Mouse (Mus musculus) adrenal gland, postnatal 14 days (tissue): ENCODE data around the gene Letmd1. TPM values are rescaled to one million over a fixed set of nuclear protein-coding genes. Genes with fewer than 3 reads are reported as not detected.
"Not testable (repeated sequence)": the region's sequence is repeated elsewhere in the genome, so short reads cannot be mapped to it uniquely, and the experiment has no call there.

ENCODE experiments used
- DNase-seq: peaks from one replicate; pipeline ENCODE4 v3.0.0; 2021; ENCODE audit warnings: mixed read lengths
- total RNA-seq: library from RNA; stranded (reverse); gene quantifications from 2 replicates; pipeline ENCODE4 v1.2.3, GENCODE M21; 2021

Letmd1 gene
- total RNA-seq, 1 experiment from 2014 or later, result 307 TPM

GRCm38 (mm10) chr15:100499506-100499905 lies 30.7 kb downstream of the Letmd1 start:
- DNase-seq, result not testable (repeated sequence)

- no peak for DNase-seq
Observed at GRCm38 (mm10) chr15:100508454-100509167, 39.8 kb downstream of the Letmd1 start.

GRCm38 (mm10) chr15:100510072-100510471 lies 41.2 kb downstream of the Letmd1 start:
- no peak for DNase-seq

GRCm38 (mm10) chr15:100513387-100513786 lies 44.6 kb downstream of the Letmd1 start:
- no peak for DNase-seq

GRCm38 (mm10) chr15:100515121-100515520 lies 46.3 kb downstream of the Letmd1 start:
- DNase-seq, result no peak

GRCm38 (mm10) chr15:100520306-100520705 lies 51.5 kb downstream of the Letmd1 start:
- DNase-seq, result no peak

- DNase-seq, result no peak
Observed at GRCm38 (mm10) chr15:100525405-100525804, 56.6 kb downstream of the Letmd1 start.

GRCm38 (mm10) chr15:100527900-100528299 lies 59.1 kb downstream of the Letmd1 start:
- DNase-seq, result no peak

Other genes starting within 250 kb of the Letmd1 start
- gene Atf1, start 241.2 kb upstream of the Letmd1 start, total RNA-seq, result 54.4 and 57.4 TPM in 2 replicates
- gene Tmprss12, start 188.2 kb upstream of the Letmd1 start, total RNA-seq, result not detected in 2 replicates
- gene Mettl7a1, start 164.9 kb upstream of the Letmd1 start, total RNA-seq, result 83.1 and 102 TPM in 2 replicates
- gene Mettl7a3, start 134.1 kb upstream of the Letmd1 start, total RNA-seq, result 0.26 TPM in 1 of 2 replicates, not detected in the other
- 0.68 and 0.78 TPM in 2 replicates for gene Methig1, start 115.9 kb upstream of the Letmd1 start, total RNA-seq
- gene Mettl7a2, start 115.8 kb upstream of the Letmd1 start, total RNA-seq, result 1.5 and 2.2 TPM in 2 replicates
- 0.83 TPM in 1 of 2 replicates, not detected in the other for gene Higd1c, start 104.5 kb upstream of the Letmd1 start, total RNA-seq
- gene Gm5475, start 46.9 kb upstream of the Letmd1 start, total RNA-seq, result 0.19 TPM in 2 replicates
- gene Slc11a2, start 44.0 kb upstream of the Letmd1 start, total RNA-seq, result 95.8 and 102 TPM in 2 replicates
- gene Csrnp2, start 26.5 kb downstream of the Letmd1 start, total RNA-seq, result 5.8 and 6.1 TPM in 2 replicates
- gene Tfcp2, start 83.0 kb downstream of the Letmd1 start, total RNA-seq, result 19.9 and 25.0 TPM in 2 replicates
- gene Pou6f1, start 131.0 kb downstream of the Letmd1 start, total RNA-seq, result 17.2 and 17.8 TPM in 2 replicates
- gene Dazap2, start 146.3 kb downstream of the Letmd1 start, total RNA-seq, result 208 and 209 TPM in 2 replicates
- 45.7 and 50.1 TPM in 2 replicates for gene Smagp, start 167.9 kb downstream of the Letmd1 start, total RNA-seq
- gene Bin2, start 200.5 kb downstream of the Letmd1 start, total RNA-seq, result 3.6 and 14.8 TPM in 2 replicates
- gene Cela1, start 218.9 kb downstream of the Letmd1 start, total RNA-seq, result 26.1 and 32.9 TPM in 2 replicates